Mouse (Mus musculus) cerebellum, adult 18-20 months (tissue): ENCODE results near the gene Calr4.
A peak's percentile ranks its signal among the peaks of the same experiment; 100 is the strongest.

Experiments used
- DNase-seq, 2 experiments: peaks; one replicate each; pipeline ENCODE4 v3.0.0; 2021

Gene Calr4

DNA sequence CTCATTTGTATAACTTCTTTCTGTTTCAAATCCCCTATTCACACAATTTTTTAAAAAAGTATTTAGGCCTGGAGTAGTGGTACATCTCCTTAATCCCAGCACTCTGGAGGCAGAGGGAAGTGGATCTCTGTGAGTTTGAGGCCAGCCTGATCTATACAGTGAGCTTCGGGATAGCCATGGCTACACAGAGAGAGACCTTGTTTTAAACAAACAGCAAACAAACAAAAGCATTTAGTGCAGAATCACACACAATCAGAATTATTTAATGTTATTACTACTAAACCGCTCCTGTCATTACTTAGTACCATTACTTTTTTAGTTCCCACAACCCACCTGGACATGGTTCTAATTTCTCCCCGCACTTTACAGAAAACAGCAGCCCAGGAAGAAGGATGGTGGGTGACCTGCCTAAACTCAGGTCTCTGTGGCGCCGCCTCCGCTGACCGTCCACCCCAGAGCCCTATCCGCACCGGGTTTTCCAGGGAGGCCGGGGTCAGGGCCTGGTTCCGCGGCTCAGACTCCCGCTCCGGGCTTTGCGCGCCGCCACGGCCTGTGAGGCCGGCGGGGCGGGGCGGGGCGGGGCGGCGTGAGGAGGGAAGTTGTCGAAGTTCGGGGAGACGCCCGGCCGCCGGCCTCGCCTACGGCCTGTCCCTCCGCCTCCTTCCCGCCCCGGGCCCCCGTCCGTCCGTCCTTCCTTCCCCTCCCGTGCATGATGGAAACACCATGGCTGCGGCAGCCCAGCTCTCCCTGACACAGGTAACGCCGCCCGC is 45.6 kb downstream of the Calr4 start, which contains the start of gene Eps15:
TSS of gene Eps15 (plus strand) at position 580 of the 770 bp plus-strand sequence.
- DNase-seq: peak; percentile 93 to 96

DNA sequence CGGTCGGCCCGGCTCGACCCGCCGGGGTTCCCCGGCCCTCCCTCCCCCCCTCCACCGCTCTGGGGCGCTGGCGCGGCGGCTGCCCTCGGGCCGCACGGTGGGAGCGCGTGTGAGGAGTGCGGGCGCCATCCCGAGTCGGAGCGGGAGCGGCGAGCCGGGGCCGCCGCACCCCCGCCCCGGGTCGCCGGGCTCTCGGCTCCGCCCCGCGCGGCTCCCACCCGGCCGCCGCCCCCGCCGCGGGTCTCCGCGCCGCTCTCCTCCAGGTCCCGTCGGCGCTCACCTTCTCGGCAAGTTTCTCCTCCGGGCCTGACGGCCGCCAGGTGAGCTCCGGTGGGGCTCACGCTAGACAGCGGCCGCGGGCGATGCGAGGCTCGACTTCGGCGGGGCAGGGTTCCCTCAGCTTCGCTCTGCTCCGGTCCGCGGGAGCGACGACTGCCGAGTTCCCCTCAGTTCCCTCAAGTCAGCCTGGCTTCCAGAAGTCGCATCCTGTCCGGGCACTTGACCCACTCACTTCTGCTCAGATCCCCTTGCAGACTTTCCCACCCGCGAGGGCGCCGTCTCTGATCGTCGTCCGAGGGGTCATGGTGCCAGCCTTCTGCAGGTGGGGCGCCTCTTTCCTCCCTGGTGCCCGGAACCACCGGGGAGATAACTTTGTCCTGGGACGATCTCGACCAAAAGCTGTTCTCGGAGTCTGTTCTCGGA is 46.3 kb downstream of the Calr4 start:
- peak in 1 of 2 experiments; percentile 29 for DNase-seq

DNA sequence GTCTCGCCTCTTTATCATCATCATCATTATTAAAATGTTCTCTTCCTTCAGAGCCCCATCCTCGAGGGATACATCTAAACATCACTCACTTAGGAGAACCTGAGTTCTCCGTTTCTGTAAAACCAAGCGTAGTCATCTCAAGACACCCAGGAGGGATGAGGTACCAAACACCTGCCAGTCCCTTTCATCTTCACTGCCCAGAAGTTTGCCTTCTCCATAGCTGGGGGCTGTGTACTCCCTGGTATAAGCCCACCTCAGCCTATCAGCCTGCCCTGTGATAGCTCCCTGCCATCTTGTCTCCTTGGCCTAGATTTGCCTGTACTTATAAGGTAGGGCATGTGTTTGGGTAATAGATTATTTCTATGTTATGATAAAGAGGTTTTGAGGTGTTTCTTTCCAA is 46.9 kb downstream of the Calr4 start:
- no peak for DNase-seq

DNA sequence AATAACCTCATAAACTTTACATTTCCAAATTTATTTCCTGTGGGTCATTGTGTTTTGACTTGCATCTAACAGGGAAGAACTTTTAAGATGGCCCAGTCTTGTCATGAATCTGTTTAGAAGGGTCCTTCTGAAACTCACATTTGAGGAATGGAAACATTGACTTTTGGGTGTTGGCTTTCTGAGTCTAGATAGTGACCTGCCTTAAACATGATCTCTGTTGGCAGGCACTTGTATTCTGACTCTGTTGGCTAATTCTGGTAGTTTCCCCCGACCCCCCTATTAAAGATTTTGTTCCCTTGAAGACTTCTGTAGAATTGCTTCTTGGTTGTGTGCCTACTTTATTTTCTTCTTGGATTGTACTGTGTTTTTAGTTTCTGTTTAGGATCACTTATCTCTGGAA is 47.7 kb downstream of the Calr4 start:
- DNase-seq: no peak

DNA sequence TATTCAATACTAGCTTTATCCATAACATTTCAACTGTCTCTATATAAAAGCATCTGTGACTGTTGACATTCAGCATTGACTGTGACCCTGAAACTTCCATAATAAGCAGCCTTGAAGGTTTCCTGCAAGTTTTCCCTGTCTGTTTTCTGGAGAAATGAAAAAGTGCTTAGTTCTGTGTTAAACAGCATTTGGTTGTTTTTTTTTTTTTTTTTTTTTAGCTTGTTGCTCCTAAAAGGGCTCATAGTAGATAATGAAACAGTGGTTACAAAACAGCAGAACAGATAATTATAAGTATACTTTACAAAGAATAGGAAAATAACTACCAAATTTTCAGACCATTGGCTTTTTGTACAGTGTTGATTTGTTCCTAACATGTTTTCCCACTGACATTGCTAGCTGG is 60.3 kb downstream of the Calr4 start:
- DNase-seq: no peak

DNA sequence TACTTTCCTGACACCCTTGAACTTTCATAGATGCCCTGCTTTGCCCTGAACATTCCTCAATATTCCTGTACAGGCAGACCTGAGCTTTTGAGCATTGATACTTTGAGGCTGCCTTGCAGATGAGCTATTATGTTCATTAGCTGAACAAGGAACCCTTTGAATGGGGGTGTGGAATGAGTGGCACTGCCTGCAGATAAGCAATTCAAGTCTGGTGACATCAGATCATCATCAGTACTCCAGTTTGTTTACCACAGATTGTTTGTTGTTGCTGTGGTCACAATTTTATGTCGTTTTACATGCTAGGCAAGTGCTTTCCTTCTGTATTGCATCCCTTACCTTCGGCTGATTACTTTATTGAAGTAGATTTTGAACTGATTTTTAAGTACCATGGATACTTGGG is 62.2 kb downstream of the Calr4 start:
- no peak for DNase-seq

DNA sequence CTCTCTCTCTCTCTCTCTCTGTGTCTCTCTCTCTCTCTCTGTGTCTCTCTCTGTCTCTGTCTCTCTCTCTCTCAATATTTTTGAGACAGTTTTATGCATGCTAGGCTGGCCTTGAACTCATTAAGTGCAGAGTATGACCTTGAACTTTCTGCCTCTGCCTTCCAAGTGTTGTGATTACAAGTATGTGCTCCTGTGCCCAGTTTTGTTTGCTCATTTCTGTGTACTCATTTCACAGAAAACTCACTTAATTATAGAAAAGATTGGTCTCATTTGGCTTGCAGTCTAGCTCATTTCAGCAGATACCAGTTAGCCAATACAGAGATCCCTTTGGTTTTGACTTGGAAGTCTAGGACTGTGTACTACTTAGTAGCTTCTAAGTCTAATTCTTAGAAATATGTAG is 64.9 kb downstream of the Calr4 start:
- DNase-seq: no peak
